Mouse (Mus musculus) CD8-positive naive resting alpha-beta T cell, adult 57 days (primary cell): ENCODE measurements around the gene Fthl17f. TPM values are rescaled to one million over a fixed set of nuclear protein-coding genes. Genes with fewer than 3 reads are reported as not detected.

Experiments
- total RNA-seq: library from RNA; stranded (reverse); gene quantifications from one replicate; pipeline ENCODE4 v1.2.4, GENCODE M21; 2023

Fthl17f gene
- total RNA-seq, result not detected

DNA sequence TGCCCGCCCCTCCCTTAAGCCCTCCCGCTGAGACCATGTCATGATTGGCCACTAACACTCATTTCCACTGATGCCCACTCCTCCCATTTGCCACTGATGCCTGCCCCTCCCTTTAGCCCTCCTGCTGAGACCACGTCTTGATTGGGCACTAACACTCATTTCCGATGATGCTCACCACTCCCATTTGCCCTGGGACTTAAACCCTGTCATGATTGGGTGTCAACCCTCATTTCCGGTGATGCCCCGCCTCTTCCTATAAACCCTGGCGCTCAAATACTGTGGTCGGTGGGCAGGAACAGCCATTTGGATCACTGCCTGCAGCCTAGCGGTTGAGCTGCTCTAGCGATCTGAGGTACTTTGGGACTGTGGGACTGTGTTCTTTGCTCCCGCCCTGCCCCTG lies at the start of gene Fthl17f:
TSS of gene Fthl17f (plus strand) at position 301 of the 400 bp plus-strand sequence.

GRCm38 (mm10) chrX:9033193-9033592 lies 29.6 kb upstream of the Fthl17f start, which contains the start of gene Fthl17e:
TSS of gene Fthl17e (plus strand) at chrX:9033493.

GRCm38 (mm10) chrX:9104262-9104661 lies 41.4 kb downstream of the Fthl17f start, which contains the start of gene 4930402K13Rik:
TSS of gene 4930402K13Rik (plus strand) at chrX:9104562.

Other genes starting within 250 kb of the Fthl17f start
- gene Gm6592, start 219.0 kb upstream of the Fthl17f start, total RNA-seq, result not detected
- not detected for gene Gm5751, start 188.8 kb upstream of the Fthl17f start, total RNA-seq
- 2.3 TPM for gene B630019K06Rik, start 170.6 kb upstream of the Fthl17f start, total RNA-seq
- gene Fthl17b, start 100.0 kb upstream of the Fthl17f start, total RNA-seq, result not detected
- gene Fthl17c, start 86.5 kb upstream of the Fthl17f start, total RNA-seq, result not detected
- not detected for gene Fthl17d, start 76.3 kb upstream of the Fthl17f start, total RNA-seq
- gene Fthl17e, start 29.5 kb upstream of the Fthl17f start, total RNA-seq, result not detected
- not detected for gene 4930402K13Rik, start 41.5 kb downstream of the Fthl17f start, total RNA-seq
- gene Lancl3, start 136.9 kb downstream of the Fthl17f start, total RNA-seq, result not detected
- gene Gm14862, start 193.9 kb downstream of the Fthl17f start, total RNA-seq, result not detected
- gene Xk, start 209.7 kb downstream of the Fthl17f start, total RNA-seq, result 0.83 TPM
- not detected for gene H2al1m, start 220.7 kb downstream of the Fthl17f start, total RNA-seq